Mouse (Mus musculus): Measurements from ENCODE around the gene Fgf22.

Fgf22 gene

DNA sequence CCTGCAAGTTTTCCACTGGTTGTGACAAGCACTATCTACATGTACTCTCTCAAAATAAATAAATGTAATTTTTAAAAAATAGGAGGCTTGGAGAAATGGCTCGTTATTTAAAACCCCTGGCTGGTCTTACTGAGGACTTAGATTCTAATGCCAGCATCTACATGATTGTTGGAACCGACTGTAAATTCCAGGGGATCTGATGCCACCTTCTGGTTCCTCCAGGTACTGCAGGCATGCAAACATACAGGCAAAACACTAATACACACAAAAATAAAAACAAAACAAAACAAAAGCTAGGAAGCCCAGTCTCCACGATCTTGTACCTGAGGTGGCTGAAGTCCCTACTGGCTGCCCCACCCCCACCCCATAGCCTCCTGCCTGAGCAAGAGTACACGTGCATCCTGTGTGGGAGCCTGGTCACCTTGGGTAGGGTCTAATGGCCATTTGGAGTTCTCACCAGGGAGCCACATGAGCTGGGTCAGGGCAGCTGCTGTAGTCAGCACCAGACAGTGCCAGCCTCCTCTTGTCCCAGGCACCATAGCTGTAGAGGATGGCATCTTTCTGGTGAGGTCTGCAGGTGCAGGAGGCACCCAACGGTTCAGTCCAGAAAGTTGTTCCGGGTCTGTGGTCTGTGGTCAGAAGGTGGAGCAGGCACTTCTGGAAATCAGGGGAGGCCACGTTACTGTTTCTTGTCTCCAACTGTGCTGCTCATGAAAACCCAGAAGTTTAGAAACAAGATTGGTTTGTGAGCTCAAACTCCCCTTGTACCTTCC, 33.7 kb downstream of the Fgf22 start:
- no peak for ATAC-seq (ENCODE audit: insufficient number of reproducible peaks, low FRiP score, low TSS enrichment)

DNA sequence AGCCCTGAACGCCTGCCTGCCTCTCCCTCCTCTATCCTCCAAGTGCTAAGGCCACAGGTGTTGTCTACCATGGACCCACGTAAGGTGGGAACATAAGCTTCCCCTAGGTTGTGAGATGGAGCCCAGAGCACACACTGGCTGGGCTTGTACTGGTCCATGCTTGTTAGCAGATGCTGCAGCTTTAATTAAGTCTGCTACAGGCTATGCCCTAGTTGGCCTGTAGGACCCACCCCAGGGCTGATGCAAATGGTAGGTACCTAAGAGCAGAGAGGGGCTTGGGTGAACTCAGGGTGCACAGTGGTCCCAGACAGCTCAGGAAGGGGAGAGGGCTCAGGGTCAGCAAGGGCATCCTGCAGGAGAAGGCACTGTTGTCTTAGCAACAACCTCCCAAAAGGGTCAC, 34.7 kb downstream of the Fgf22 start:
- no peak for ATAC-seq (ENCODE audit: insufficient number of reproducible peaks, low FRiP score, low TSS enrichment)

DNA sequence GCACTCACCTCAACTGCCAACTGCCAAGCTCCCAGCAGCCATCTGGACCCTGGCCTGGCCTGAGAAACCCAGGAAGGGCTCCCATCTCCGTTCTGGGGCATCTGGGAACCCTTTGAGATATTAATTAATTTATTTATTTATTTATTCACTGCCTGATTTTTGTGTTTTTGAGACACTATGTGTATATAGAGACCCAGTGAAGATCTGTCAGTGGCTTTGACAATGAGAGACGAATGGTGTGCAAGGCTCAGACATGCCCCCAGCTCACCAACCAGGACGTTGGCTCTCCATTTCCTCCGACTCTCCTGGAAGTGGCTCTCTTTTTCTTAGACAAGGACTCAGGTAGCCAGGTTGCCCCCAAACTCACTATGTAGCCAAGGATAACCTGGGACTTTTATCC, 36.0 kb downstream of the Fgf22 start, which contains the start of gene Prss57:
TSS of gene Prss57 (minus strand) at position 101 of the 400 bp plus-strand sequence.
- no peak for ATAC-seq (ENCODE audit: insufficient number of reproducible peaks, low FRiP score, low TSS enrichment)

DNA sequence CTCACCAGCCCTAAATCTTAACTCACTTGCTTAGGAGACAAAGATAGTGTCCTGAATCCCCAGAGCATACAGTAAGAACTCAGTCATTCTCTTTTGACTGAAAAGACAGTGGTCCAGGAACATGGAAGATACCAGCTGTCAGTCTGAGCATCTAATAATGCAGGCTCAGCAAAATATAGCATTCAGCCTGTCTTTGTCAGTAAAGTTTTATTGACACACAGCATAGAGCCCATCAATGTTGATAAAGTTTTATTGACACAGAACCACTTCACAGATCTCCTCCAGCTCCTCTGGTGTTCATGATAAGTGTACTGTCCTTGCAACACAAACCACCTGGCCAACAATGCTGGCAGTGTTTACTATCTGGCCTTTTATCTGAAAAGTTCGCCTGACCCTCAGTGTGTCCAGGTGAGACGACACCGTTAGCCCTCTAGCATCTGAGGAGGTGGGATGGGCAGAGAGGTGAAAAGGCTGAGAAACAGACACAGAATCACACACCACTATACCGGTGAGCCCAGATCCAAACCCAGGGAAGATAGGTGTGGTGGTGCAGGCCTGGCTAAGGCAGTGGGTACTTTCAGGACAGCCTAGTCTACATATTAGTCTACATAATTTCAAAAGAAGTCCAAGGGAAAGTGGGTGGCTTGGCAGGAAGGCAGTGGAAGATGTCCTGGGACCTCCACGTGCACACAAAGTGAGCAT, 37.6 kb downstream of the Fgf22 start:
- no peak for ATAC-seq (ENCODE audit: insufficient number of reproducible peaks, low FRiP score, low TSS enrichment)

DNA sequence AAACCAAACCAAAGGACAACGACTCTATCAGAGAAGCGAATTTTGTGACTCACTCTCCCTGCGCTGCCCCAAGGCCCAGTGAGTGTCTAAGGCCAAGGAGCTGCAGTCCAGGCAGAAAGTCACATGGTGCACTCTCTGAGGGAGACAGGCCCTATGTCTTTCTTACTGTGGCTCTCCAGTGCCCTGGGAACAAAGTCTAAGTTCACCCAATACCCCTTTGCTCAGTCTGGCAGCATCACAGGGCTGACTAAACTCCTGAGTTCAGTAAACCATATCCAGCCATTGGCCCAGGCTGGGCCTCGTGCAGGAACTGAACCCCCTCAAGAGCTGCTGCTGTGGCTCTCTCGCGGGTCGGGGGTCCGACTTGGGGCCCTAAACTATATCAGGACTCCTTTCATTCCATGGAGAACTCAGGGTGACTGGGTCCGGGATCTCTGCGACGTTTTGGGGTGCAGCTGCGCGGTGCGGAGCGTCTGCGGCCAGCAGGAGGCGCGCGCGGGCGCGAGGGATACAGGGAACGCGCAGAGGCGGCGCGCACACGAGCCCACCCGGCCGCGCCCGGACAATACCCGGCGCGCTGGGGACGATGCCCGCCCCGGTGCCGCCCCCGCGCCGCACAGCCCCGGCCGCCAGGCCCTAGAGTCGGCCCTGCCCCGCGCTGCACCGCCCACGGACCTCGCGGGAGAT, 38.3 kb downstream of the Fgf22 start, which contains the start of gene Palm:
TSS of gene Palm (plus strand) at position 522 of the 687 bp plus-strand sequence.
- peak; percentile 41; the same call in 1 of the 2 replicates for ATAC-seq (ENCODE audit: insufficient number of reproducible peaks, low FRiP score, low TSS enrichment)

DNA sequence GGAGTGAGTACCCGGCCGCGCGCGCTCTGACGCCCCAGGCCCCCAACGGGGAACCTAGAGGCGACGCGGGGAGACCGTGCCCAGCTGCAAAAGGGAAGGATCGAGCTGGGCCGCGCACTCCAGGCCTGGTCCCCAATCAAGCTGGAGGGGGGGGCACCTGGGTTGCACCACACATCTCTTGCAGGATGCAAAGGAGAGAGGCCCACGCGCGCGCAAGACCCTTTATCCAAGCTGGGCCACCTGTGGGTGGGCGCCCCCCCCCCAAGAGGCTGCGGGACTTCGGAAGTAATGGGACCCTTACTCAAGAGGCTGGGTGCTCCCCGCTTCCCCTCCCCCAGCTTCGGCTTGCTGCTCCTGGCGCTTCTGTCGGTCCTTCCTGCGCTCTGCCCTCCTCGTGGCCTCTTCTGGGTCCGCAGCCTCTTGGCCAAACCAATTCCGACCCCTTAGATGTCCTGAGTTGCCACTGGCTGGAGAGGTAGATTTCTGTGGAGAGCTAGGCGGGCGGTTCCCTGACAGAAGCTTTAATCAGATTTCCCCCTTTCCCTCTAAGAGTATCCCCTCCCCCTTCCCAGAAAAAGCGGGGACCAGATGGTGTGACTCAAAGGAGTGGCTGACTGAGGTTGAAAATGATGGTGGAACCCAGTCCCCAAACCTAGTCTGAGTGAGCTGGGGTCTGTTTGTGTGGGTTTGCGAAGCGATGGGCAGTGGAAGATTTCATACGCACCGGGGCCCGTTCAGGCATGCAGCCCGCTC, 39.0 kb downstream of the Fgf22 start:
- ATAC-seq (ENCODE audit: insufficient number of reproducible peaks, low FRiP score, low TSS enrichment), result peak; percentile 22; the same call in 1 of the 2 replicates

DNA sequence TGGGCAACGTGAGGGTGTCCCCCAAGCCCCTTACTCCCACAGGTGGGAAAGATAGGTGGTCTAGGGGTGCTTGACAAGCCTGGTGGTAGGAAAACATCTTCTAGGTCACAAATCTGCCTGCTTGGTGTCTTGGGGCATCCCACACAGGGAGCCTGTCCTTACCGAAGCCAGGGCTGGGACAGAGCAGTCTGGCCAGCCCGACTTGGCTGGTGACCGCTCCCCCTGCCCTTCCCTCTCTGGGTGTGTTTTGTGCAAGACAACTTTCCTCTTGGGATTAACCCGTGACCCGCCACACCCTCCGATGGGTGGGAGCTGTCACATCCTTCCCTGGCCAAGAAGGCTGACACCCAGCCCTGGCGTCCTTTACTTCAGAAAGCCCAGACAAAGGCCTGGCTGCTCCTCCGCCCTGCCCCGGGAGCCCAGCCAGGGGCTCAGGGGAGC, 39.6 kb downstream of the Fgf22 start:
- ATAC-seq (ENCODE audit: insufficient number of reproducible peaks, low FRiP score, low TSS enrichment), result peak; percentile 23; the same call in 1 of the 2 replicates

DNA sequence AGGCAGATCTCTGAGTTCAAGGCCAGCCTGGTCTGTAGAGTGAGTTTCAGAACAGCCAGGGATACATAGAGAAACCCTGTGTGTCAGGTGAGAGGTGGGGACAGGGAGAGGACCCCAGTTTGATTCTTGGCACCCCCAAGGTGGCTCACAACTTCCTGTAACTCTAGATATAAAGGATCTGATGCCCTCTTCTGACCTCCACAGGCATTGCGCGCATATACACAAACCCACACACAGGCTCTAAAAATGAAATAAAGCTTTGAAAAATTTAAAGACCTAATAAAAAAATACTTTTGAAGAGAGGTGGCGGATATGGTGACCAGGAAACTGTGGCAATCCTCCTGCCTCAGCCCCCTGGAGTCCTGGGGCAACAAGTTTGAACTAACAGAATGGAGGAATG, 41.0 kb downstream of the Fgf22 start:
- ATAC-seq (ENCODE audit: insufficient number of reproducible peaks, low FRiP score, low TSS enrichment), result no peak

DNA sequence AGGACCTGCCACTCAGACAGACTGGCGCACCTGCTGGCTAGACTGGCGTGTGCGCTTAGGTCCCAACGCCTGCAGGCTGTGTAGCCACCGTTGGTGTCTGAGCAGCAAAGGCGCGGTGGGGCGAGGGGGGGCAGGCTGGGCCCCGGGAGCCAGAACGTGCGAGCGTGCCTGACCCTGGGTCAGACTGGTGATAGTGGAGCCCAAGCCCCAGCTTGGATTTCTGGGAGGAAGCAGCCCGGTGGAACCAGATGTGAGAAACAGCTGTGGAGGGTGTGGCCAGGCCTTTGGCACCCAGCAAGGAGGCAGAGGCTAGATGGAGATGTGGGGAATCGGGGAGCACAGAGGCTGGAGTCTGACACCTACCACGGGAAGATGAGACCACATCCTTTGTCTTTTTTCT, 42.5 kb downstream of the Fgf22 start:
- ATAC-seq (ENCODE audit: insufficient number of reproducible peaks, low FRiP score, low TSS enrichment), result no peak

DNA sequence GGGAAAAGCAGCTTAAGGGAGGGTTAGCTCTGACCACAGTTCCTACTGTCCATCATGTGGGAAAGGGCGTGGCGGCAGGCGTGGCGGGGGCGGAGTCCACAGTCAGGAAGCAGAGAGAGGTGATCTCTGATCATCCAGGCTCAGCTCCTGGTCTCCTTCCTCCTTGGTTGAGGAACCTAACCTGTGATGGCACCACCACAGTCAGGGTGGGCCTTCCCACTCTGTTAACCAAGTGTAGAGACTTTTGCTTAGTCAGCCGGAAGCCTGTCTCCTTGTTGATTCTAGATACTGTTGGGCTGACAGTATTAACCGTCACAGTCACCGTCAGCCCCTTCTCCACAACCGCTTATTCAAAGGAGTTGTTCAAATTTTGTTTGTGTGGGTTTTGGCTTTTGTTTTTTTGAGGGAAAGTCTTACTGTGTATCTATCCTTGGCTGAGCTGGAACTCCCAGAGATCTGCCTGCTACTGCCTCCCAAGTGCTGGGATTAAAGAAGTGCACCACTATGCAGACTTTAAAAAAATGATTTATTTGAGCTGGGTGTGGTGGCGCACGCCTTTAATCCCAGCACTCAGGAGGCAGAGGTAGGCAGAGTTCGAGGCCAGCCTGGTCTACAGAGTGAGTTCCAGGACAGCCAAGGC, 43.5 kb downstream of the Fgf22 start:
- no peak for ATAC-seq (ENCODE audit: insufficient number of reproducible peaks, low FRiP score, low TSS enrichment)

DNA sequence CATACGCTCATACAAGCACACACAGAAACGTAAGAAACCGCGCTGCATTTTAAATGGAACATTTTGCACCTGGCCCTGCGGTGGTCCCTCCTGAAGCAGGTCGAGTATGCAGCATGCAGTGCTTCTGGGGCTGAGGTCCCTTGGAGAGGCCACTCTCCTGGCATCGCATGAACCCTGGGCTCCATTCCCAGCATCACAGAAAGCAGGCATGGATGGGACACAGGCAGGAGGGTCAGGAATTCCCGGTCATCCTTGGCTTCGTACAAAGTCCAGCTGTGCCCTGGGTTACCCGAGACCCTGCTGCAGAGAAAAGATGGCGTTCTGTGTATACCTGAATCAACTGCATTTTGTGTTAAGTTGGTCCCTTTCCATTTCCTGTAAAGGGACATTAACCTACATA, 45.6 kb downstream of the Fgf22 start:
- ATAC-seq (ENCODE audit: insufficient number of reproducible peaks, low FRiP score, low TSS enrichment), result no peak

DNA sequence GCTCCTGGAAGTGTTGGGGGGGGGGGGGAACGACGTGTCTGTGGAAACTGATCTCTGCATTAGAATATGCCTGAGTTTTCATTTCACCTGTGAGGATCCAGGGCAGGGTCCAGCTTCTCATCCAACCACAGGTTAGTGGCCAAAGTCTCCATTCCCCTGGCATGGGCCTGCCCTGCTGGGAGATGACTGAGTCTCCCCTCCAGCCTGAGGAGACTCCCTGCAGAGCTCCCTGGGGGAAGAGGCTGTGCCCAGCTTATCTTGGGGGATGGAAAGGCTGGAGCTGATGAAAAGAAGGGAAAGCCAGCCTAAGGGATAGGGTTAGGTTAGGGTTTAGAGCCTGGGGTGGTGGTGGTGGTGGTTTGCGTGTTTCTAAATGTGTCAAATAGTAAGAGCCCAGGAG, 47.0 kb downstream of the Fgf22 start:
- ATAC-seq (ENCODE audit: insufficient number of reproducible peaks, low FRiP score, low TSS enrichment), result no peak

DNA sequence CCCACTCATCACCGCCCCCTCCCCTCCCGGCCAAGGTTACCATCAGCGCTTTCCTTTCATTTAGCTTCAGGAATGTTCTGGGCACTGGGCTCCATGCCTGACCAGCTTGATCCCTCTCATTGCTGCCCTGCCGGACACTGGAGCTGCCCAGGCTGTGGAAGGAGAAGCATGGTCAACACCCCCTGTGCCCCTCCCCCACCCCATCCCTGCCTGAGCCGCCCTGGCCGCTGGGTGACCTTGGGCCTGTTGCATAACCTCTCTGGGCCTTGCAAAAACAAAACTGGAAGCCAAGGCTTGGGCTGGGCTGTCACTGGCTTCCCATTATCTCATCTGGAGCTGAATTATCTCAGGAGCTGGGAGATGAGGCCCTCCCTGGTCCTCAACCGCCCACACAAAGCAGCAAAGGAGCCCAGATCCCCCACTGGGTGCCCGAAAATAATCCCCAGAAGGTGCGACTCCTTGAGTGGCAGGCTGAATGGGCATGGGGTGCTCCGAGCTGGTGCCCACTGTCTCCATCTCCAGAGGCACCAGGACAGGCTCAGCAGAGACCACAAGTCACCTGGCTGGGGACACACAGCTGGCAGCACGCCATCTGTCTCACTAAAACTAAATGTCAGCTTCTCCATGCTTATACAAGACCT, 47.6 kb downstream of the Fgf22 start:
- ATAC-seq (ENCODE audit: insufficient number of reproducible peaks, low FRiP score, low TSS enrichment), result no peak

DNA sequence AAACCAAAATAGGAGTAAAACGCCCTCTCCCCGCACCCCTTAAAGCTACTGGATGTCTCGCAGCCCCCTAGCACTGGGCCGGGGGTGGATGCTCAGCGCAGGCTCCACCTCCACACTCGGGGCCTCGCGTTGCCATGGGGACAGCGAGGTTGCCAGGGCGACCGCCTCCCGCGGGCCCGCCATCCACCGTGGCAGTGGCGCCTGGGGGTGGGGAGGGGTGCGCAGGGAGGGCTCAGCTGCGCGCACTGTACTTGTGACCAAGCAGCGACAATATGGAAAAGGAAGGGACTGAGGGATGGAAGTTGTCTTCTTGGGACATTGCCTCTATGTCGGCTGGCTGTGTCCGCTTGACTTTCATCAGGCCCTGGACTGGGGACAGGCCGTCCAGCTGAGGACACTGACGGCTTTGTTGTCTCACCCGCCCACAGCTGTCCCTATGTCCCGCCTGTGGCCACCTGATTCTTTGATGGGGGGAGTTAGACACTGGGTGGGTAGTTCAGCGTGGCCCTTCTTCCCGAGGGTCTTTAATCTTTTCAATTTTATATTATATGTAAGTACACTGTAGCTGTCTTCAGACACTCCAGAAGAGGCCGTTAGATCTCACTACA, 48.9 kb downstream of the Fgf22 start:
- ATAC-seq (ENCODE audit: insufficient number of reproducible peaks, low FRiP score, low TSS enrichment), result 0 out of 2 replicates have a peak, but pooled peaks have one; percentile 33

DNA sequence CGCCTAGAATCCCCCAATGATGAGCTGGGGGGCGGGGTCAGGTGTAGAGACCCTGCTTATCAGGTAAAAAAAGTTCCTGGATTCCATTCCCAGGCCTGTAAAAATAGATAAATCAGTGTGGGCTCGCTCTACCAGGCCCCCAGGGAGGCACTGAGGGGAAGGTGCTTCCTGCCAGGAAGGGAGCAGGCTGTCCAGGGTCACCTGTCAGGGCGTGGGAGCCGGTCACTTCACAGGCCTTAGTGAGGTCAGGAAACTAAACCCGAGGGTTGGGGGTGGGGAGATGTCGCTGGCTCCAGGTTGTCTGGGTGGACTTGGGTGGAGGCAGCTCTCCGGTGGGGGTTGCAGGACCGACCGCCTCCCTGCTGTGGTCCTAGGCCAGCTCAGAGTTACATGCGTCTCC, 50.8 kb downstream of the Fgf22 start:
- ATAC-seq (ENCODE audit: insufficient number of reproducible peaks, low FRiP score, low TSS enrichment), result no peak

DNA sequence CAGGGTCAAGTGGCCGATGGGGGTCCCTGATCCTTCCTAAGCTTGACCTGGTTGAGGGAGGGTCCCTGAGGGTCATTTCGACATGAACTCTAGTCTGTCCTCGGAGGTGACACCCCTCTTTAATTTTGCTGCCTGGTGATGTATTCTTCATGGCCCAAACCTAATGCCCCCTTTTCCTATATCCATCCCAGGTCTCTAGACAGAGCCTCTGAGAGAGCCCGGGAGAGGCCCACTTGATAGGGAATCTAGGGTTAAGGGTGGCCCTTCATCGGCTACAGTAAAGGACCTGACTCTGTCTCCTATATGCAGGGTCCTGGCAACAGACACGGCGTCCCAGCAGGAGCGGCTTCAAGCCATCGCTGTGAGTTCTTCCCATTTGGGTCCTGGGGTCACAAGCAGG, 51.5 kb downstream of the Fgf22 start:
- ATAC-seq (ENCODE audit: insufficient number of reproducible peaks, low FRiP score, low TSS enrichment), result no peak

DNA sequence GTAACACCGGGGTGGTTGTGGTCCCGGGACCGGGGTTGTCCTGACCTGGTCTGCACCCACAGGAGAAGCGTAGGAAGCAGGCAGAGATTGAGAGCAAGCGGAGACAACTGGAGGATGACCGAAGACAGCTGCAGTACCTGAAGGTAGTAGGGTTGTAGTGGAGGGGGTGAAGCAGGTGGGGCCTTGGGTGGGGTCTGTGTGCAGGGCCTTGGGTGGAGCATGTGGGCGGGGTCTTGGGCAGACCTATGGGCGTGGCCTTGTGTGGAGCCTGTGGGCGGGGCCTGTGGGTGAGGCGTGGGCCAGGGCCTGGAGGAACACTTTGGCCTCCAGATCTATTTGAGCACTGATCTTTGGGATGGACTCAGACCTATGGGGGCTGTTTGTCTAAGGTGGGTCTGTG, 52.1 kb downstream of the Fgf22 start:
- no peak for ATAC-seq (ENCODE audit: insufficient number of reproducible peaks, low FRiP score, low TSS enrichment)

DNA sequence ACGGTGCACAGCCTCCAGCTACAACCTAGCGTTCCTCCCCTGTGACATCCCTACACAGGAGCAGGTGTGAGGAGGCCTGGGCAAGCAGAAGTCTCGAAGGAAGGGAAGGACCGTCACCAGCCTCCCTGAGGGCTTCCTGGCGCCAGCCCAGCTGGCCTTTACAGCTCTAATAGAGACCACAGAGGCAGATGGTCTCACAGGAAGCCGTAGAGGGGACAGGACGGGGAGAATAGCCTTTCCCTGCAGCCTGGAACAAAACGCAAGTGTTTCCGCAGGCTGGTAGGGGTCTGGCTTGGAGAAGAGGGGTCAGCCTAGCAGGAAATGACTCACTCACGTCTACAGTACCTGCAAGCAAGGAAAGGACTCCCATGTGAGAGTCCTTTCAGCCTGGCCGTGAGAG, 53.0 kb downstream of the Fgf22 start:
- peak; percentile 21; the same call in 1 of the 2 replicates for ATAC-seq (ENCODE audit: insufficient number of reproducible peaks, low FRiP score, low TSS enrichment)
